Mouse (Mus musculus) testis, postnatal 10 days (tissue): Measurements from ENCODE around the gene Mtap.

Experiments used
- DNase-seq: peaks from one replicate; pipeline ENCODE4 v3.0.0; 2021; ENCODE audit warnings: low spot score

Gene Mtap

DNA sequence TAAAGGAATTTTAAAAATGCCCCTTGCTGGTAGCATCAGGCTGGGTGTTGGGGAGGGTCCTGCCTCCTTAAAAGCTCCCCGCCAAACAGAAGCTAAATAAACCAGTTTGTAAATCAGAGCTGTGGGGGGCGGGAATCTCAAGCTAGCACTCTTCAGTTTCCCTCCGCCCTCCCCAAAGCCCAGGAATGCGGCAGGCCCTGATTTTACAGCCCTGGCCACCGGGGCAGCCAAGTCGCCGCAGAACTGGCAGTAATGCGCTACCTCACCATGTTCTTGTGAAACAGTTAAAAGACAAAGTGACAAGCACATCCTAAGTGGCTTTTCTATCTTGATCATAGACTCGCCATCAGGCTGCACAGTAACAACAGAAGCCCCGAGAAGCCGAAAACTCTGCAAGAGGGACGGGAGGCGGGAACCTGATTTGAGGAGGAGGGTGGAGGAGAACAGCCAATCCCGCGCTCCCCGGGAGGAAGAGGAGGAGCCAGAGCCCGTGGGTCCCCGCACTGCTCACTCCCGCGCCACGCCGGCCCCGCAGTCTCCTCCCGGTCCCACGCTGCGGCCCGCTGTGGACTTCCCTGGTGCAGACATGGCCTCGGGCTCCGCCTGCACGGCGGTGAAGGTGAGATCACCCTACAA lies at the start of gene Mtap:
Mtap (plus strand) TSS at position 217 of the 636 bp plus-strand sequence.
- DNase-seq: peak; percentile 85

GRCm38 (mm10) chr4:89089110-89089509 lies 47.8 kb upstream of the Mtap start:
- no peak for DNase-seq

GRCm38 (mm10) chr4:89090217-89090616 lies 46.7 kb upstream of the Mtap start:
- no peak for DNase-seq

DNA sequence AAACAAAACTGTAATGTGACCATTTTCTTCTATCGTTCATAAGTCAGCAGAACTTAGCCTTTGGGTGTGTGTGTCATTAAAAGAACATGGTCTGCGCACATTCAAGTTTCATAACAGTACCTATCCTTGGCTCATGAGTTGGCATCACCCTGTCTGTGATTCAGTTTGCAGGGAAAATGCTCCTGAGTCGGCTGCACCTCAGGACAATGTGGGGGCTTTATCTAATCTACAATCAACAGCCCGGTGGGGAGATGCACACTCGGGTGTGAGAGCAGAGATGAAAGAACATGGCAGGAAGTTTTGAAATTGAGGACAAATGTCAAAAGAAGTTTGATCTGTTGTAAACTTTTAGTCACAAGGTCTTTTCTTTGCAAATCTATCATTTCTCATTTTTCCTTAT lies 44.8 kb upstream of the Mtap start:
- no peak for DNase-seq

DNA sequence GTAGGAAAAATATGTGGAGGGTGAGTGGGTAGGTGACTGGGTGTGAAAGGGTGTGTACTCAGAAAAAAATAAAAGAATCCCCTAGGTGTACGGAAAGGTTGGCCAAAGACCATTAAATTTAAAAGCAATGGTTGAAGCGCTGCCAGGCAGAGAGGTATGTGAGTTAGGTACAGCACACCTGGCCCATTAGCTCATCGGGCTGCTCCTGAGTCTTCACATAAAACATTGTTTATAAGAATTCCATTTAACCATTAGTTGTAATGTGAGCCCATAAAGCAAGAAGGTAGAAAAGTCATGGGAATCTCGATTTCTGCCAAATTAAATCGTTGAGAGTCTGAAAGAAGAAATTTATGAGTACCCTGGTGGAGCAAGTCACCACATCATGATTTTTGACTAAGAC lies 42.1 kb upstream of the Mtap start:
- no peak for DNase-seq

GRCm38 (mm10) chr4:89098261-89098660 lies 38.7 kb upstream of the Mtap start:
- DNase-seq: no peak

GRCm38 (mm10) chr4:89101276-89101675 lies 35.6 kb upstream of the Mtap start:
- DNase-seq: no peak

GRCm38 (mm10) chr4:89102283-89102682 lies 34.6 kb upstream of the Mtap start:
- DNase-seq: no peak

GRCm38 (mm10) chr4:89105486-89105885 lies 31.4 kb upstream of the Mtap start:
- no peak for DNase-seq

DNA sequence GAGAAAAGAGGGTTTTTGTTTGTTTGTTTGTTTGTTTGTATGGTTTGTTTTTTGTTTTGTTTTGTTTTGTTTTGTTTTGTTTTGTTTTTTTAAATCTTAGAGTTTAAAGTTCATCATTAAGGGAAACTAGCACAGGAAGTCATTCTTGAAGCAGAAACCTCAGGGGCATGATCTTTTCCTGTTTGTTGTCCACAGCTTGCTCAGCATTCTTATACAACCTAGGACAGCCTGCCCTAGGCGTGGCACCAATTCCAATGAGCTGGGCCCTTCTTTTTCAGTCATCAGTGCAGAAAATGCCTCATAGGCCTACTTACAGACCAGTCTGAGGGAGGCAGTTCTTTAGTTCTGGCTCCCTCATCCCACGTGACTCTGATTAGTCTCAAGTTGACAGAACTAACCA lies 30.4 kb upstream of the Mtap start:
- no peak for DNase-seq

DNA sequence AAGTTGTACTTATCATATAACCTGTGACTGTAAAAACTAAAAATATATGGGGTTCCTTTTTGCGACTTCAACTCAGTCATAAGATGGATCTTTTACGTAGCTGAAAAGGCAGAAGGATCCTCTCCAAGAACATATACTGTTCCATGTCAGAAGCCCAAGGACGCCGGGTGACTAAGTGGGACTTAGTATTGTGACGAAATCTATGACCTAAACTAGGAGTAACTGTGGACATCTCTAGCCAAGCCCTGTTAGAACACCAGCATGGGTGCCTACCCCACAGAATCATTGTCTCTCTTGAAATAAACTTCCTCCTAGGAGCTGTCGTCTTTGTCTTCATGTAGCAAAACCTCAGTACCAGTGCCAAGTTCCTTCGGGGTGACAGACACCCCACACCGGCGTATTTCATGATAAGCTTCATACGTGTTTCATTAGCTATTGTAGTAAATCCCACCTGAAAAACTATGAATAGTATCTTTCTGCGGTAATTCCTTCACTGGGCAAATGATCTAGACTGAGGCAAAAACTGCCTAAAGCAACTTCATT lies 24.7 kb upstream of the Mtap start:
- DNase-seq: no peak

DNA sequence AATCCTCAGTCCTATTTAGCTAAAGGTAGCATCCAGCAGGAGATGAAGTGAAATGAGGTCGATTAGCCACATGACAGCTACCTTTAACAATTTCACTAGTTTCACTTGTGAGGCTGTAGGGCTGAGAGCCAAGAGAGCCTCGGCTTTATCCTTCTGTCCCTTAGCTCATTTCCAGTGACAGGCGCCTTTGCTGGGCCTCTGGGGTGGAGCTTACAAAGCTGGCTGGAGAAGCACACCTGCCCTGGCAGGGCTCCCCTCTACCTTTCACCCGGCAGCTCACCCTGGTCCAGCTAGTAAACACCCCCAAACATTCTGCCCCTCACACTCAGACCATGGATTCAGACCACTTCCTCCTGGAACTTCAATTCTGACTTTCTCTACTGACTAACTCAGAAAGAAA lies 24.1 kb upstream of the Mtap start:
- no peak for DNase-seq

DNA sequence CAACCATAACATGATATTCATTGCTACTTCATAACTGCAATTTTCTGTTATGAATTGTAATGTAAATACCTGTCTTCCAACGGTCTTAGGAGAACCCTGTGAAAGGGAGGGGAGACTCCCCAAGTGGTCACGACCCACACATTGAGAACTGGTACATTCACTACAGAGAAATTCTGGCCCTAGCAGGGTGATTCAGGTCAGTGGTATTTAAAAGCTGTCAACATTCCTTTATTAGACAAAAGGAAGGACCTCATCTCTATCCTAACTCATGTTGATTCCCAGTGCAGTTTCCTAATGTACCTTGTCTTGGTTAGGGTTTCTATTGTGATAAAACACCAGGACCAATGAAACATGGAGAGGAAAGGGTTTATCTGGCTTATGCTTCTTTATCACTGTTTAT lies 20.9 kb upstream of the Mtap start:
- DNase-seq: no peak

- DNase-seq: no peak
Measured at GRCm38 (mm10) chr4:89119900-89120299, 17.0 kb upstream of the Mtap start.

DNA sequence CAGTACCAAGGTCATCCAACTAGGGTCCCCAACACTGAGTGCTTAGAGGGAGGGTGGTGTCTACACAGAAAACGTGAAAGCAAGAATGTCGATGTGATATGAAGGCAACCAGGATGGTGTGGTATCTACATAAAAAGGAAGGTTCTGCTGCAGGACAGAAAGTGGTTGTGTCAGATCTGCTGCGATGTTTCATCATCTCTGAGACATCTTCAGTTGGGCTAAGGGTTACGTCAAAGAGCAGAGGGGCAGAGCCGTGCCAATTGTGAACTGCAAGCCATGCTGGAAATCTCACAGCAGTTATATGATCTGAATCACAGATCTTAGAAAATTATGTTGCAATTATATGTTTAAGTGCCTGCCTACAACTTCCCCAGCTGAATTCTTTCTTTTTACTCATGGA lies 16.6 kb upstream of the Mtap start:
- DNase-seq: no peak

GRCm38 (mm10) chr4:89123446-89124243 lies 13.3 kb upstream of the Mtap start:
- DNase-seq: no peak

DNA sequence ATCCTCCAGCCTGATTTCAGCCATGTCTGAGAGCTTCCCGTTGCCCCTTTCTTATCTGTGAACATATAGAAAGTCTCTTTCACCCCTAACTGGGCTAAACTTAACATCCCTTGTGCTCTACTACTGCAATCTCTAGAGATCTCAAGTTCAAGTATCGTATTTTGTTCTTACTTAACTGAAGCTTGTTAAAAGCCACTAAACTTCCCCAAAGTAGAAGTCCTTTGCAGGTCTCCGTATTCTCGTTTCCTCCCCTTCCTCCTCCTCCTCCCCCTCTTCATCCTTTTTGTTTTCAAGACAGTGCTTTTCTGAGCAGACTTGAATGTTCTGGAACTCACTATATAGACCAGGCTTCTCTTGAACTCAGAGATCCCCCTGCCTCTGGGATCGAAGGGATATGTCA lies 9.2 kb upstream of the Mtap start:
- no peak for DNase-seq

GRCm38 (mm10) chr4:89128080-89128936 lies 8.6 kb upstream of the Mtap start:
- DNase-seq: peak; percentile 57

DNA sequence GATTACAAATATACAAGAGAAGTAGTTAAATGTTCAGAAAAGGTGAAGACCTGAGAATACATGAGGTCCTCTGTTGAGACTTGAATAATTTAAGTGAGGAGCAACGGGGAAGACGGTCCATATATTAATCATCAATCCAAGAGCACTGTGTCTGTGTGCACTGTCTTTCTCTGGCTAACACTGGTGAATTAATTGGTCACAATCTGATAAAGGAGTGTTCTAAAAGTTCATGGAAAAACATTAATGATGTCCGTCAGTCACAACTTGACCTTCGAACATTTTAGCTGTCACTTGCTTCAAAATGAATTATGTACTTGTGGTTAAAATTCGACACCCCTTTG lies 8.0 kb upstream of the Mtap start:
- DNase-seq: no peak

DNA sequence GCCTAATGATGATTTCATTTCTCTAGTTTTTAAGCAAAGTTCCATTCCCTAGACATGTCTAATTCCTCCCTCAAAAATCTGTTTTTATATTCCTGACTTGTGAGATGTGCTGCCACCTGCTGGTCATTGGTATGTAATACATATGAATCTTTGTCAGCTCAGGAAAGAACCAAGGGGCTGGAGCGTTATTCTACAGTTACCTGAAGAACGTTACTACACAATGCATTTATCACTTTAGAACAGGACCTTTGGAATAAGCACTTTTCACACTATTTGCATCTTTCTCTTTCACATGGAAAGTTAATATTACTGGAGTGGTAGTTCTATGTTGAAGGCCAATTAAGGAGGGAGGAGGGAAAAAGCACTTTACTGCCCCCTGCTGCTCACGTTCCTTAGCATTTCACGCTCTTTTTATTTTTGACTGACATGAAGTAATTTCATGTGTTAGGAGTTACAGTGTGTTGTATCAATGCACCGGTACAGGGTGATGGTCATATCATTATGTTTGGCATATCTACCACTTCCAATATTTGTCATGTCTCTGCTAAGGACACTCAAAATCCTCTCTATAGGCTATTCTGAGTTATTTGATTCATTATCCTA lies 7.5 kb upstream of the Mtap start:
- peak; percentile 81 for DNase-seq

GRCm38 (mm10) chr4:89131795-89132194 lies 5.1 kb upstream of the Mtap start:
- DNase-seq: no peak

DNA sequence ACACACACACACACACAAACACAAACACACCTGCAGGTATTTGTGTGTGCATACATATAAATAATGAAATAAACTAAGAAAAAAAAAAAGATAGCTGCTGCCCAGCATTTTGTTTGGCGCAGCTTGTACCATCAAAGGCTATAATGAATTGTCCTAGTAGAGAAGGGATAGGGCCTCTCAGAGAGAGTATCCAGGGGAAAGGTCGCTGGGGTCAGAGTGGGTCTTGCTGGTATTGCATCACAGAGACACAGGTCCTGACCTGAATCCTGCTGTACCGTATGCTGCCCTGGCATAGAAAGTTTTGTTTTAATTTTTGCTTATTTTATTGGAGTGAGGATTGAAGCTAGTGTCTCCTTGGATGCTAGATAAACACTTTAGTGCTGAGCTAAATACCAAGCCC lies 566 bp upstream of the Mtap start:
- no peak for DNase-seq
